Mouse (Mus musculus) olfactory bulb, adult 2 months (tissue): ENCODE measurements around the gene Ankle1. TPM values are rescaled to one million over a fixed set of nuclear protein-coding genes. Genes with fewer than 3 reads are reported as not detected.

Source experiments
- H3K27ac ChIP-seq: fragments of 200-500 bp; 2 replicates; pipeline ENCODE4 v1.5.1; 2012; ENCODE audit warnings: low read depth, low read length; ENCODE audit not compliant: insufficient read depth
- H3K4me1 ChIP-seq: fragments of 200-500 bp; 2 replicates; pipeline ENCODE4 v1.6.1; 2012; ENCODE audit warnings: low read length; ENCODE audit not compliant: control insufficient read depth, insufficient read depth
- H3K4me3 ChIP-seq: fragments of 200-500 bp; 2 replicates; pipeline ENCODE4 v1.5.1; 2012; ENCODE audit warnings: mild to moderate bottlenecking, low read depth, low read length, moderate library complexity; ENCODE audit not compliant: insufficient read depth
- CTCF ChIP-seq: fragments of 200-500 bp; IDR thresholded peaks from 2 replicates; pipeline ENCODE4 v1.5.1; 2012; ENCODE audit warnings: low read depth, mild to moderate bottlenecking, low read length, moderate library complexity; ENCODE audit not compliant: insufficient read depth
- POLR2A ChIP-seq: fragments of 200-500 bp; IDR thresholded peaks from 2 replicates; pipeline ENCODE4 v1.6.1; 2012; ENCODE audit warnings: mild to moderate bottlenecking, low read depth, low read length, moderate library complexity; ENCODE audit not compliant: insufficient read depth
- WGBS: fragments of 180-500 bp; shearing (Covaris S2); methylation state at CpG from one replicate; pipeline ENCODE4 v1.1.7; 2018; 5-methylcytosine and 5-hydroxymethylcytosine counted together
- polyA plus RNA-seq: library from polyadenylated mRNA; stranded (reverse); fragments of >200 nt; gene quantifications from 2 replicates; pipeline ENCODE4 v1.2.4, GENCODE M21; 2012; ENCODE audit warnings: low replicate concordance; ENCODE audit not compliant: missing spikeins, insufficient read depth, insufficient read length

The Ankle1 gene
- polyA plus RNA-seq, 1 experiment, result not detected

DNA sequence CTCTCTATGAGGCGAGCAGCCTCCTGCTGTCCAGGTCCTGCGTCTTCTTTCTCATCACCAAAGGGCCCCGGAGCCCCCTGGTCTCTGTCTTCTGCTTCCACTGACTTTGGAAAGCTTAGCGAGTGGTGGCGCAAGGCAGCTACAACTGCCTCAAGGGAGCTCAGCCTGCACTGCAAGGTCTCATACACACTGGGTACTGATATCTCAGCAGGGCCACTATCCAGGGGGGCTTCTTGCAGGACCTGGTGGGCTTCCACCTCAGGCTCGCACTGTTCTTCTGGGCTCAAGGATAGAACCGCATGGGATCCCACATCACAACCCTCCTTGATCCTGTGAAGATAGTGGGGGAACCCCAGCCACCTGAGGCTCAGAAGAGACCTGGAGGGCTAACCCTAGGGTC, 11.3 kb upstream of the Ankle1 start:
- H3K4me1 ChIP-seq, result peaks cover 9% of the 10 kb centered on the region
- H3K4me3 ChIP-seq, result no peak overlapping the region; the same call in 1 of the 2 replicates
- H3K27ac ChIP-seq, result no peak overlapping the region
- TF ChIP-seq CTCF (no peak), POLR2A (no peak)
- 81% methylated on average over 7 of the region's 7 CpGs for WGBS

DNA sequence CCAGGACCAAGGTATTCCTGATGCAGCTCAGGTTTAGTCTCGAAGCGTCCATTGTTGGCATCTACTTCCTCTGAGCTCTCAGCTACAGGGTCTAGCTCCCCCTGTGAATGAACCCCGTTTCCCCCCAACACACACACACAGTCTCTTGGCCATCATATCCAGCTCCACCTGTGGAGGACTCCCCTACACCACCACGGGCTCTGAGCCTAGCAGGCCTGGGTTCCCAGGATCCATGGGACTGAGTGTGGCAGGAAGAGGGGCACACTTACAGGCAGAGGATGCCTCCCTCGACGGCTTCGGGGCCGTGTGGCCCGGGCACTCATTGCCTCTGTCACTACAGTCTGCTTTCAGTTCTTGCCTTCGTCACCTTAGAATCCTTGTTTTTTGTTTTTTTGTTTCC, 10.7 kb upstream of the Ankle1 start:
- TF ChIP-seq POLR2A (no peak), CTCF (no peak)
- H3K27ac ChIP-seq, result no peak overlapping the region
- no peak overlapping the region; the same call in 1 of the 2 replicates for H3K4me3 ChIP-seq
- H3K4me1 ChIP-seq, result peaks cover 9% of the 10 kb centered on the region
- WGBS, result 85% methylated on average over 10 of the region's 10 CpGs

DNA sequence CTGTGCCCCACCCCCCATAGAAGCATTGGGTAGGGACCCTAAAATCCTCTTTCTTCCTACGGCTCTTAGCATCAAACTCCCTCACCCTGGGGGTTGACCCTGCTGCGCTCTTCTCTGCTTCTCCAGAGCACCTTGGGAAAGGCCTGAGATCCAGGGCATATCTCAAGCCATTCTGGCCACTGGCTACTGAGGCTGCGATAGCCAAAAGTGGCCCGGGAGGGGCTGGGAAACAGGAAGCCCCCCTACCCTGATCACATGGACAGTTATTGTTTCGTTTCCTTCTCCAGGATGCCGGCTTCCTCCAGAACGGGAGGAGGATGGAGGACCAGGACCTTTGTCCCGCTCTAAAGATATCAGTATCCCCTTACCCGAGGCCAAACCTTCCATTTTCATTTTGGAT, 10.2 kb upstream of the Ankle1 start, which contains the start of gene Ushbp1:
Gene Ushbp1 (minus strand): TSS at position 174 of the 400 bp plus-strand sequence.
- WGBS, result 84% methylated on average over 9 of the region's 9 CpGs
- TF ChIP-seq POLR2A (no peak), CTCF (no peak)

DNA sequence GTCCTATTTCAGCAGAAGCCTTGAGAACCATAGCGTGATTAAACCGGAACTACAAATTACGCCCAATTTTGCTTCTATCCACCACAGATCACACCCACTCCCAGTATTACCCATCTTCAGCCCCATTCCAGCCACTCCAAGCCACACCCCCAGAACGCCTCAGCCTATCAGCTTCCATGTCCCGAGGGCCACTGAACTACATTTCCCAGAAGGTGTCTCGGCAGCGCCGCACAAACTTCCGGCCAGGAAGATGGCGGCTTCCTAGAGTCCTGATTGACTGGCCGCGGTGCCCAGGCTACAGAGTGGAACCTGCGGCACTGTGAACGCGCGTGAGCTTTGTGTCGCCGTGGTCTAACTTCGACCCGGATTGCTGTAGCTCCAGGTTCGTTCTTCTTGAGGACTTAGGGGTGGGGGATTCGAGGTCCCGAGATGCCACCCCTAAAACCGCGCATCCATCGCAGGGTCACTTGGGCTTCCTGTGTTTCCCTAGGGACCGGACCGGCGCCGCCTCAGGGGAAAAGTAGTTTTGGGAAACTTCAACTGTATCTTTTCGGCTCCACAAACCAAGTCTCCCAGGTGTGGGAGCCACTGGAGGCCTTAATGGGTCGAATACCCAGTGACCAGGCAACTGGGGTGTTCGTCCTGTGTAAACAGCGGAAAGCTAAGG, 9.0 kb upstream of the Ankle1 start, which contains the start of gene Babam1:
Gene Babam1 (plus strand): TSS at position 223 of the 667 bp plus-strand sequence.
- WGBS, result under 1% methylated on average over 34 of the region's 34 CpGs
- Histone ChIP-seq H3K27ac (peak within 1 kb of the TSS; percentile 57), H3K4me1 (peaks cover 9% of the 10 kb centered on the region), H3K4me3 (peak within 1 kb of the TSS; percentile 78)
- TF ChIP-seq POLR2A (peak; percentile 69), CTCF (no peak)

More for the DNA sequence above, 10.2 kb upstream of the Ankle1 start, which contains the start of gene Ushbp1:
- H3K4me1 ChIP-seq, result peaks cover 9% of the 10 kb centered on the region
- peak within 1 kb of the TSS; percentile 26 for H3K27ac ChIP-seq
- H3K4me3 ChIP-seq, result peak within 1 kb of the TSS; percentile 18

DNA sequence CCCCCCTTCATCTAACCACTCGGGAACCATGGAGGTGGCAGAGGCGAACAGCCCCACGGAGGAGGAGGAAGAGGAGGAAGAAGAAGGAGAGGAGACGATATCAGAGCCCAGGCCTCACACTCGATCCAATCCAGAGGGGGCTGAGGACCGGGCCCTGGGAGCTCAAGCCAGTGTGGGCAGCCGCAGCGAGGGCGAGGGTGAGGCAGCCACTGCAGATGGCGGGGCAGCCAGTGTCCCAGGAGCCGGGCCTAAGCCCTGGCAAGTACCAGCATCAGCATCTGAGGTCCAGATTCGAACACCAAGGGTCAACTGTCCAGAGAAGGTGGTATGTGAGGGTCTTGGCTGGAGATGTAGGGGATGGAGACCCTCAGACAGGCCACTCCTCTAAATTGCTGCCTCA, 8.1 kb upstream of the Ankle1 start:
- Histone ChIP-seq H3K4me3 (0 out of 2 replicates have a peak overlapping the region, but pooled peaks have one; percentile 2), H3K27ac (no peak overlapping the region), H3K4me1 (peaks cover 9% of the 10 kb centered on the region)
- WGBS, result 78% methylated on average over 12 of the region's 12 CpGs
- TF ChIP-seq CTCF (no peak), POLR2A (no peak)

DNA sequence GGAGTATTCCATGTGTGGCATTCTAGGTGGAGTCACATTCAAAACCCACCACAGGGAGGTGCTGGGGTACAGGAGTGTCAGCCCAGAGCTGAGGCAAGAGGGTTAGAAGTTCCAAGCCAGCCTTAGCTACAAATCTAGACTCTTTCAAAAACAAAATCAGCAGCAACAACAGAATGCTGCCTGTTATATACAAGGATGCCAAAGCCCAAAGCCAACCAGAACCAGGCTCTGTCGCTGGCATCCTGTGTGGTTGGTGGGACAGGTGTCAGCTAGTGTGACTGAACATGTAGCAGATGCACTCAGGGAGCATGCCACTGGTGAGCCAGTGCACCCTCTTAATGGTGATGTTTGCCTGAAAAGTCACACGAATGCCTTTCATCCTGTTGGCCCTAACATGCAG, 5.0 kb upstream of the Ankle1 start:
- no peak overlapping the region for H3K27ac ChIP-seq
- 95% methylated on average over 2 of the region's 2 CpGs for WGBS
- no peak for TF ChIP-seq POLR2A
- no peak for TF ChIP-seq CTCF

DNA sequence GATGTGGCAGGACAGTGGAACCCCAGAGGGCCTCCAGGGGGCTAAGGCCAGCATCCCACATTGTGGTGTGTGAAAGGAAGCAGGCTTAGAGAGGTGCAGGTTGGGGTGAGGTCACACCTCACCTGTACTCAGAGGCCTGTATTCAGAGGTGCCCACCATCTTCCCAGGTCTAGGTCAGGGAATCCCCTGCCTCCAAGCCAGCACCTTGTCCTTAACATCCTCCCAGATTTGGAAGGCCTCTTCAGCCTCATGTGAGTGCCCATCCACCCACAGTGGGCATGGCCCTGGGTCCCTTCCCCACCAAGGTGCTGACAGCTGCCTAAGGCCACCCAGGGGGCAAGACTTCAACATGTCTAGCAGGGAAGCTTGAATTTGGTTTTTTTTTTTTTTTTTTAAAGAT, 4.4 kb upstream of the Ankle1 start:
- H3K27ac ChIP-seq, result no peak overlapping the region
- no peak overlapping the region for H3K4me3 ChIP-seq
- TF ChIP-seq CTCF (no peak), POLR2A (no peak)
- peaks cover 19% of the 10 kb centered on the region for H3K4me1 ChIP-seq

More for the DNA sequence above, 5.0 kb upstream of the Ankle1 start:
- H3K4me1 ChIP-seq, result peaks cover 17% of the 10 kb centered on the region
- no peak overlapping the region for H3K4me3 ChIP-seq

DNA sequence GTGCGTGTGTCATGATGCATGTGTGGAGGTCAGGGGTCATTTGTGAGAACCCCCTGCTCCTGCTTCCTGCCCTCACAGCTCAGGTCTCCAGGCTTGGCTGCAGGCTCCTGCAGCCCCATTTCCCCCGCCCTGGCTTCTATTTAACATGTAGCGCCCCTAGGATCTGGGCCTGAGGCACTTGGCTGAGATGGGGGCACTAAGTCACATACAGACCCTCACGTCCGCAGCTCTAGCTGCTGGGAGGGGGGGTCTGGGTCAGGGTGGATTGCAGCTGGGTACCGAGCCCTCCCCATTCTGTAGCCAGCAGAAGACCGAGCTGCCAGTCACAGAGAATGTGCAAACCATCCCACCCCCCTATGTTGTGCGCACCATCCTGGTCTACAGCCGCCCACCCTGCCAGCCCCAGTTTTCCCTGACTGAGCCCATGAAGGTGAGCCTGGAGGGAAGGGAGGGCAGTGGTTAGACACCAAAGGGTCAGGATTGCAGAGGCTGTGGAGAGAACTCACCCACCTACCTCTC, 3.3 kb upstream of the Ankle1 start:
- TF ChIP-seq POLR2A (no peak), CTCF (no peak)
- WGBS, result 87% methylated on average over 9 of the region's 9 CpGs
- no peak overlapping the region for H3K4me3 ChIP-seq

DNA sequence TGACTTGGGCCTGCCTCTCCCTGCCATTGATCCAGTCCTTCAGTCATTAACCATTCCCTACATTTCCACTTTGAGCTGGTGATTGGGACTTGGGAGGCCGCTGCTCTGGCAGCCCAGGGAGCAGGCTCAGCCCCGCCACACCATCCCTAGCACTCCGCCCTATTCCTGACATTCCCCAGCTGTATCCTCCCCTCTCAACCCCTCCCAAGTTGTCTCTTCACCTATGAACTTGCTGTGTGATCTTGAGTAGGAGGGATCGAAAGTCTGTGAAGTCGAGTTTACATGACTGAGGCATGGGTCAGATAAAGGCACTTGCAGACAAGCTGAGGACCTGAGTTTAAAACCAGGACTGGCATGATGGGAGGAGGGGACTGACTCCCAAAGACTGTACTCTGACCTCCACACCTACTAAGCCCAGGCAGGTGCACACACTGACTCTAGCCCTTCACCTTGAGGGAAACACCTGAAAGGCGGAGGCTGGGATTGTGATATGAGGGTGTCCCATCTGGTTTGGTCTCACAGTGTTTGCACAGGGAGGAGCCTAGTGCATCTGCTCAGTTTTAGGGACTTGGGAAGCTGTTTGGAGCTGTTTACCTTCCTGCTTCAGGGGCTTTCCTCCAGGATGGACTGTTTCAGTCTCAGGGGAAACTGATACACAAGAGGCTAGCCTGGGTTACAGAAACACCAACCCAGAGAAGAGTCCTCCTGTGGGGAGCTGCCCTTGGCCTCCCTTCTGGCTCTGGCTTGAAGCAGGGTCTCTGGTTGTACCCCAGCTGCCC, 2.5 kb upstream of the Ankle1 start:
- H3K4me1 ChIP-seq, result peaks cover 18% of the 10 kb centered on the region
- H3K4me3 ChIP-seq, result no peak overlapping the region
- TF ChIP-seq POLR2A (no peak), CTCF (no peak)
- no peak overlapping the region for H3K27ac ChIP-seq
- 91% methylated on average over 6 of the region's 6 CpGs for WGBS

More for the DNA sequence above, 3.3 kb upstream of the Ankle1 start:
- Histone ChIP-seq H3K4me1 (peaks cover 21% of the 10 kb centered on the region), H3K27ac (no peak overlapping the region)
